Mouse (Mus musculus): ENCODE results near the gene Nlgn1.
"Not testable (repeated sequence)": the region's sequence is repeated elsewhere in the genome, so short reads cannot be mapped to it uniquely, and the experiment has no call there.

Gene Nlgn1

DNA sequence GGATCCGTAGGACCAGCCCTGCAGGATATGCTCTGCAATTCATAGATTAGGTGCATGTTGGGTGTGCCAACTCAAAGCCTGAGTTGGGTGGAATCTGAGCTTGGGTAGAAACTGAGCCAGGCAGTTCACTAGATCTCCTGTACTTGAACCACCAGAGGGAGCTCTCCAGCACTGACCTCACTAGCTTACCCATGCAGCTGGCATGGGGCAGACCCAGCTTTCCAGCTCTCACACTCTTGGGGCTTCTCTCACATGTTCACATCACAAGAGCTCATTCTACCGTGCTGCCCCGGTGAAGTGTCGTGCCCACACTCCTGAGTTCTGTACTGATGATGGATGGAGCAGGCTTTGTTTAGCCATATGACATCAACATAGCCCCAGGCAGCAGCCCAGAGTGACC is 679.2 kb downstream of the Nlgn1 start:
- no peak for DNase-seq (ENCODE audit: low spot score in 2 of 2)

DNA sequence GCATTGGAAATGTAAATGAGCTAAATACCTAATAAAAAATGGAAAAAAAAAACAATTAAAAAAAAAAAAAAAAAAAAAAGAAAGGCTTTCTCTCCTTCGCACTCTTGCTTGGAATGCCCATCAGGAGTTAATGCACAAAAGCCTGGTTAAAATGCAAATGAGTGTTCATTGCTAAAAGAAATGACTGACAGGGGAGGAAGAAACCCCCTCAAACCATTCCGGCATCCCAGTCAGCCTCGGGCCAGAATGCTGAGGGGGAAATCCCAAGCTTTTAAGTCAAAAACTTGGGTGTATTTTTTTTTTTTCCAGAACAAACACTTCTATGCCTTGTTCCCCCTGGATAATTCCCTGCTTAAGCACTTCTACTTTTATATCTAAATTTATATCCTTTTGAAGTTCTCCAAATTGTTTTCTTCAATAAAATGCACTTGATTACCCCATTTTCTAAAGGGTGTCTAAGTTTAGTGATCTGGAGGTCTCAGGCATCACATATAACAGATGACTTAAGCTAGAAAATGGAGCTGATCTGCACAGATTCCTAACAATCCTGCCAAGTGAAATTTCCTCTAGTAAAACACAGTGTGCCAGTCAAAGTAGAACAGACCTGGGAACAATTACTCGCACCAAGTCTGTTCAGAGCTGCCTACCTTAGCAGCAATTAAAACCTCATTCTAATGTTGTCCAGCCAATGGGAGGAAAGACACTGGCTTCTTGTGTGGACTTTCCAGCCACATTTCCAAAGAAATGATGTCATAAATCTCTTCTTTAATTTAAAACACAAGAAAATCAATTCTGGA is 686.2 kb downstream of the Nlgn1 start:
- DNase-seq (ENCODE audit: low spot score in 2 of 2) = no peak

DNA sequence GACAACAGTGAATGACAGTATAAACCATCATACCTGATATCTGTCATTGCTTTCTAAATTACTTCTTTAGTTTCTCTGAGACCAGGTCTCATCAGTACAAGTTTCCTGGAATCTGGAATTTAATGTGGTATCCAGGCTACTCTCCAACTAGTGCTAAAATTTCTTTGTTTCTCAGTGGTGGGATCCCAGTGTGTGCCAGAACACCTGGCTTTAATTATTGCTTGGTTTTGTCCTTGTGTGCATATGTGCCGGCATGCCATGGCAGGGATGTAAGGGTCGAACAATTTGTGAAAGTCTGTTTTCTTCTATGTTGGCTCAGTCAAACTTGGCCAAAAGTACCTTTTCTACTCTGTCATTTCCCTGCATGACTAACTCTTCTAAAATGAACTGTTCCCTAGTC is 703.1 kb downstream of the Nlgn1 start:
- DNase-seq (ENCODE audit: low spot score in 2 of 2) = no peak

DNA sequence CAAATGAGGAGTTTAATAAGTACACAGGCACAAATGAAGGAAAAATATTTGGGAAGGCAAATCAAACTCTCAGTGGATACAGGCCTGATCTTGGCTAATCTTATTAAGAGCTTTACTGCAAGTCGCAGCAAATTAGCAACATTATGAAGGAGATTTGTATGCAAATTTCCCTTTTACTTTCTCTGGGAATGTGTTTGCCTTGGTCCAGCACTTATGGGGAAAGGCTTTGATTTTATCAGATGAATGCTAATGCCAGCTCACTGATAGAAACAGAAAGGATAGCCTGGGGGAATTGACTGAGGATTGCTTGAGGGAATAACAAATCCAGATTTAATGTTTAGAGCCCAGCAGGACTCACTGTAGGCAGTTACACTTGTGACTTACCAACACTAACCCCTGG is 725.7 kb downstream of the Nlgn1 start:
- no peak for DNase-seq (ENCODE audit: low spot score in 2 of 2)

DNA sequence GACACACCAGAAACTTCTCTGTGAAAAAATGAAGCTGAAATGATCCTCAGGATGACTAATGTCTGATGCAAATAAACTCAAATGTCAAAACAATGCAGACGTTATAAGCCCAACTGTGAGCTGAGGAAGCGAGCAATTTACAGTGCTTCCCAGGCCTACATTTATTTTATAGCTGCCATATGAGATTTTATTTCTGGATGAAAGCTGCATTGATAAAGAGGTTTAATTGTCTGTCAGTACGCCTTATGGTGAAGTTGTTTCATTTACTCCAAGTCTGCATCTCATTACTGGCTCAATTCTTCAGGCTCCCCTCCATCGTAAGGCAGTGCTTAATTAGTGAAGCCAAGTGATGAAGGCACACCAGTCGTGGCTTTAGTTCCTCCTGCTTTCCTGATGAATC is 734.7 kb downstream of the Nlgn1 start:
- DNase-seq (ENCODE audit: low spot score in 2 of 2) = no peak

DNA sequence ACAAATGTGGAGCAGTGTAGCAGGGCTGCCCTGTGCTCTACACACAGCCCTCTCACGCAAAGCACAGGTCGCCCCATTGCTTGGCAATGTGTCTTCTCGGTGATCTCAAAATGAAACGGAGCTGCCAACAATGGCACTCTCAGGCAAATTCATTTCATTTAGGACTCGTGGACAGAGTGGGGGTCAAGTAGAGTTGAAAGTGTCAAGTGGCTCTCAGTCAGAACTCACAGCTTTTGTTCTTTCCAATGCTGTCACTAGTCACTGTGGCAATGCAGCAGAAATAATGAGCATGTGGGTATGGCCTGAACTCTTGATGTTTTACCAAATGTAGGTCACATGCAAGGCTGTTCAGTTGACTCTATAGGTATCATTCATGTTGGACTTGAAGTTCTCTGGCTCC is 756.7 kb downstream of the Nlgn1 start:
- DNase-seq (ENCODE audit: low spot score in 2 of 2) = no peak

DNA sequence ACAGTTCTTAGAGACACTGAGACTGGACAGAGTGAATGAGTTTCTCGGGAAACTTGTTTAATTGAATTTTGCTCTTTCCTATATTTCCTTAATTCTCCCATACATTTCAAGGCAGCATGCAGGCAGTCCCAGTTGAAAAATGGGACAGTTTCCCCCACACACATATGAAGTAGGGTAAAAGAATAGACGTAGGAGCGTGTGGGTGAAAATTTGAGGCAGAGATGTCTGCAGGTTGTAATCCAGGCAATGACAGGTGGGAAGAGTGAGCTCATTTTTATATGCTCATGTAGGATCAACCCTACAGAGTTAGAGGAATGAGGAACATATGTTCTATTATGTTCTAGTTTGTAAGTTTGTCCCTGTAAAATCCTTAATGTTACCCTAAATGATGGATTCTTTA is 757.4 kb downstream of the Nlgn1 start:
- no peak for DNase-seq (ENCODE audit: low spot score in 2 of 2)

DNA sequence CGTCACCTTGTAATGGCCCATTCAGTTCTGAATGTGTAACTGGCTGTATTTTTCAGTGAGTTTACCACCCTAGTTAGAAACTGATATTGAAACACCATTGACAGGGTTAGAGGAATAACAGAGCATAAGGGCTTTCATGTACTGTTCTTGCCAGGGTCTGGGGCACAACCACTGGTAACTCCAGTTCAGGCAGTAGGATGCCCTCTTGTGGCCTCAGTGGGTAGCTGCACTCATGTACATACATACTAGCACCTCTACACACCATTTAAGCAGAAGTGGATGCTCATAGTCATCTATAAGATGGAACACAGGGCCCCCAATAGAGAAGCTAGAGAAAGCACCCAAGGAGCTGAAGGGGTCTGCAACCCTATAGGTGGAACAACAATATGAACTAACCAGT is 773.7 kb downstream of the Nlgn1 start:
- not testable (repeated sequence) for DNase-seq (ENCODE audit: low spot score in 2 of 2)

DNA sequence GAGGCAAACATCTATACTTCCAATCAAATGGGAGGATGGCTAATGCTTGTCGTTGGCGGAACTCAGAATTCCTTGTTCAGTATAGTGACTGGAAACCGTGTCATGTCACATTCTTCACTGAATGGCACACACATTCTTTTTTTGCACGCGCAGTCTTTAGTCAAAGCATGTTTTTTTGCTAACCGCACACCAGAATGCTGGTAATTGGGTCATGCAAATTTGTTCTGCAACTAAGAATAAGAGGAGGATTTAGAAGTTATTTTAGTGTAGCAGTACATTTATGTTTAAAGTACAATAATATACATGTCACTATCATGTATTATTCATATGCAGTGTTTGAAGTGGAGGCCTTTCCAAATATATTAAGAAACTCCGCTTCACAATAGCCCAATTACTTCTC is 783.2 kb downstream of the Nlgn1 start:
- not testable (repeated sequence) for DNase-seq (ENCODE audit: low spot score in 2 of 2)

DNA sequence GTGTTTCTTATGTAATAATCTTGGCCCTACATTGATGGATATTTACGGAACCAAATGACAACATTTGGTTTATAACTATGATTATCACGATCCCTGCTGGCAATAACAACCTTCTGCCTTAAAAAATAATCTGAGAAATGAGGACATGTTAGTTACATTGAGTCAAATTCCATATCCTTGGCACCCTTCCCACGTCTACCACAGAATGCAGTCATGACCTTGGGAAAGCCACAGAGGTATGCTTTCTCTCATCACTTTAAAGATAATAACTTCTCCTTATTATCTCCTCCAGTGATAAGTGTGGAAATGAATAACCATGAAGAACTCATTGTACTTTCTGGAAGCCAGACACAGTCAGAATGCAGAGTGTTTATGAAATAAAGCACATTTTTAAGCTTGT is 808.0 kb downstream of the Nlgn1 start:
- DNase-seq (ENCODE audit: low spot score in 2 of 2) = not testable (repeated sequence)

DNA sequence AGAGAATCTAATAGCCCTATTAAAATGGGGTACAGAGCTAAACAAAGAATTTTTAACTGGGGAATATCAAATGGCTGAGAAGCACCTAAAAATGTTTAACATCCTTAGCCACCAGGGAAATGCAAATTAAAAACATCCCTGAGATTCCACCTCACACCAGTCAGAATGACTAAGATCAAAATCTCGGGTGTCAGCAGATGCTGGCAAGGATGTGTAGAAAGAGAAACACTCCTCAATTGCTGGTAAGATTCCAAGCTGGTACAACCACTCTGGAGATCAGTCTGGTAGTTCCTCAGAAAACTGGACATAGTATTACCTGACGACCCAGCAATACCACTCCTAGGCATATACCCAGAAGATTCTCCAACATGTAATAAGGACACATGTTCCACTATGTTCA is 869.2 kb downstream of the Nlgn1 start:
- no peak for DNase-seq (ENCODE audit: low spot score in 2 of 2)

DNA sequence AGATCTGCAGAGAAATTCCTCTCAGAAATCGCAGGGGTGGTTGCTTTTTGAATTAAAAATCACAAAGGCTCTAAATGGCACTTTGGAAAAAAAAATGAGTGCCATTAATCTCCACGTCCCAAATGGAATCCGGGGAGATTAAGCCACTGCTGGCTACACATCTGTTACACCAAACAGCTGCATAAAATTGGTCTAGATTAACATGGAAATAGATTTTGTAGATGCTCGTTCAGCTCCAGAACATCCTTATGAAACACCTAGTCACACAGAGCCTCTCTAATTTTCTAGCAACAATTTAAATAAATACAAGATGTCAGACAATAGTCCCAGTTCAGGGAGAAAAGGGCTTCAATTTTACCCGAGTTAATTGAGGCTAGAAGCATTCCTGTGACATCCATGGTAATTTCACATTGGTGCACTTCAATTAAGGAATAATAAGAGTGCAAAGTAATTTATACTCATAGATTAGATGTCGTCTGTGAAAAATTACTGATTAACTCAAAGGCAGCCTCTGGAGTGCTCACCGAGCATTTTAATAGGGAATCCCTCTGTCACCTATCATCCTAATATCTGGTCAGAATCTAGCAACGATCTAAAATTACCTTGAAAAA is 875.9 kb downstream of the Nlgn1 start:
- DNase-seq (ENCODE audit: low spot score in 2 of 2) = no peak

DNA sequence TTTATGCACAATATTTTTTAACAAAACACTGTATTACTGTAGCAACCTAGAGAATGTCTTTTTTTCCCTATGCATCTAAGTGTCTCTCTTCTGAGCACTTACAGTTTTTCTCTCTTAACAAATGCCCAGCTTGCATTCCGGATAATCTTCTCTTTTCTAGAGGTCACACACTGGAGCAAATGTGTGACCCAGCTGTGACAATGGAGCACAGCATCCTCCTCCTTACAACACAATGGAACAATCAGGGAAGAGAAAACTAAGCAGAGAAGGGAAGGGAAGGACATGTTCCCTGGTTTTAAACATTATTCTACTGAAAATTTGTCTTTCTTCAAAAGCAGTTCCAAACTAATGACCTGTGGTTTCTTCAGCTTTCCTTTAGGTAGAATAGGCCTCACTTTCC is 879.9 kb downstream of the Nlgn1 start:
- no peak for DNase-seq (ENCODE audit: low spot score in 2 of 2)

DNA sequence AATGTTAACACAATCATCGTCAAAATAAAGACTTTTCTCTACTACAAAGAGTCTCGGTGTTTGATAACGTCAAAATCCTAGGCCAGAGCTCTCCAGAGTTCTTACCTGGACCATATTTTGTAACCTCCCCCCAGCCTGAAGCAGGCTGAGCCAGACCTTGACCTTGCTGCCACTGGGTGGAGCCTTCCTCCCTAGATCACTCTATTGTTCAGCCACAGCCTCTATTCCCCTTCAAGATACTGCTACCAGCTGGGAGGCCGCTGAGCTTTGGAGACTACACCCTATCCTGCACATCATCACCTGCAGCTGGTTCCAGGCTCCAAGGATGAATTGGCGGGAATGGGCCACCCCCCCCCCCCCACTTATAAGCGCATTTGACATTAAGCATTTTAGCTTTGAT is 881.8 kb downstream of the Nlgn1 start:
- no peak for DNase-seq (ENCODE audit: low spot score in 2 of 2)

DNA sequence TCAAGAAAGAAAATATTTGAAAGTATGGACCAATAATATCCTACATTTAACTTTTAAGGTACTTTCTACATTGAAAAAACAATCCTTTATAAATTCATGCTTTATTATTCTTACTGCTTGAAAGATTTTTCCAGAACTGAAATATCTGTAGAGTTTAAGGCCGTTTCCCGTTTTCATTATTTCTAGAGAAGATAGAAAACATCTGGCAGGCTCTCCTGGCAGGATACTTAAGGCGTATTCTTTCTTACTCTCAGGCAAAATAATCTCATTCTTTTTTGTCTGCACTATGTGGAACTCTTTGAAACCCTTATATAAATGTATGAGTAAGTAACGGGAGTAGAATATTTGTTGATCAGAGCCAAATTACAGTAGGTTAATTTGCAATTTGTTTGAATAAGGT is 882.9 kb downstream of the Nlgn1 start:
- DNase-seq (ENCODE audit: low spot score in 2 of 2) = no peak

DNA sequence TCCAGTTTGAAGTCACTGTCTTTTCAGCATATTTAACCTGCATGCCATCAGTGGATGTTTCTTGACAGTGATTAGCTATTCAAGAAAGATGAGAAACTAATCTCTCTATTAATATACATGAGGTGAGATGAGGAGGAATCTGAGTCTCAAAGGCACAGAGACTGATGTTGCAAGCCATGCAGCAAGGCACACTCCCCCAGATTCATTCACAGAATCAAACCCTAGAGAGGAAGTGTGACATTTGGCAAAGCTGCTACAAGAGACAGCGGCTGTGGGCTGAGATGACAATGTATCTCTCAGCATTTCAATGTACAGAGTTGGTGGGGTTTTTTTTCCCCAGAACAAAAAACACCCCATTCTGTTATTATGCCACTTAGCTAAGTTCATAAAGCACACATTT is 885.1 kb downstream of the Nlgn1 start:
- DNase-seq (ENCODE audit: low spot score in 2 of 2) = peak; percentile 39 to 55

DNA sequence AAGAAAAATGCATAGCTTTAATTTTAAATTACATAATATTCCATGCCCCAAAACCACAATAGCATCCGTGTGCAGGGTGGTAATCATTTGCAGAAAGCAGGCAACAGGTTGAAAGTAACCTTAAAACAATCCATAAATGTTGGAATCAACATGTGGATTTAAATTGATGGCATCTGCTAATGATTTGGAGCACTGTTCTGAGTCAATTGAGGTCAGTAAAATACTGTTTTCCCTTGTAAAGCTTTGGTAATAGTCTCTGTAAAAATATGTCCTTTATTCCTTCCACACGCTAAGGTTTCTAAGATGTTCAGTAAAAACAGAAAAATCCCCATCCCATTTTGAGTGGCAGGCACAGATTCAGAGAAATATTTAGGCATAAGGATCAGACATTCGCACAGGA is 888.6 kb downstream of the Nlgn1 start:
- no peak for DNase-seq (ENCODE audit: low spot score in 2 of 2)

DNA sequence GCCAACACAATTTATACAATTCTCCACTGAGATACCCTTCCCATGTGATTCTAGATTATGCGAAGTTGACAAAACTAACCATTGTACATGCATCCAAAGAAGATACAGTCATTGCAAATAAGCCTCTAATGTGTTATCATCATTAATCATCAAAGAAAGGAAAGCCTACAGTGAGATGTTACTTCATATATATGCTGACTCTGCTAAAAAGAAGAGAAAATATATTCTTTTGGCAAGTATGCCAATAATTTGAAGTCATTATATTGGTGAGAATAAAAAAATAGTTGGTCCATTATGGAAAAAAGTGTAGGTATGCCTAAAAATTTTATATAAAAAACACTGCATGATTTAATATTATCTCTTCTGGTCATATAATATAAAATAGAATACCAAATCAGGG is 889.6 kb downstream of the Nlgn1 start:
- DNase-seq (ENCODE audit: low spot score in 2 of 2) = no peak

DNA sequence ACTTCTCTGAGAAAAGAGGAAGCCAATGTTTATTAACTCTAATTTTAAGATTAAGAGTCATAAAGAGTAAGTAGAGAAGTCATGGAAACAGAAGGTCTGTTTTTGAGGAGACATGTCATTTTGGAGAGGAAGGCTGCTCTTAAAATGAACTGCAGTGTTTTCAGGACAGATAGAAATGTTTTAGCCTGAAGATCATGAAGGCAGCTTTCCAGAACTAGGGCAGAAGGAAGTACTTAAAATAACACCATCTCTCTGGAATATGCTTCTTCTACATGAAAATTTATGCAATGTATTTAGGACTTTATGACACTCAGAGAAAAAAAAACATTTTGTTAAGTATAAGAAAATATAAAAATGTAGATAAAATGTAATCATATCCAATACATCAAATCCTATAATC is 905.3 kb downstream of the Nlgn1 start:
- no peak for DNase-seq (ENCODE audit: low spot score in 2 of 2)

DNA sequence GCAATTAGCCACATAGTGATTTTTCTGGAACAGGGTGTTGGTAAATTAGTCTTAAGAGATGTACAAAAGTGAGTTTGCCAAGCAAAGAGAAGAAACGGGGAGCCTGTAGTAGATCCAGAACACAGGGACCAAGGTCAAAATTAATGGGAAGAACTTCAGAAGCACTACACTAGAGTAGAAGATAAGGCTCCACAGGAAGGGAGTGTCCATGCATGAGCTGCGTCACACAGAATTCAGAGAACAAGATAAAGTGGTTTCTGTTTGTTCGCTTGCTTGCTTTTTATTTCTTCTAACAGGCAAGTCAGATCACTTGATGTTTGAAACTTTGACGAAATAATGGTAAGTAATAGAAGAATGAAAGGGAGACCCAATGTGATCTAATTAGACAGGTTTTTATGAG is 920.3 kb downstream of the Nlgn1 start:
- DNase-seq (ENCODE audit: low spot score in 2 of 2) = no peak

Measured in right cerebral cortex, adult 2 months (tissue).